Mouse (Mus musculus) embryonic fibroblast, embryonic 13.5 days (primary cell): ENCODE data around the gene Adap1.

ENCODE experiments used
- CTCF ChIP-seq: IDR thresholded peaks from 2 replicates; pipeline ENCODE4 v1.5.1; 2011; ENCODE audit warnings: mild to moderate bottlenecking, control low read depth, low read length, moderate library complexity, borderline replicate concordance; ENCODE audit not compliant: insufficient read depth
- POLR2A ChIP-seq: IDR thresholded peaks from 2 replicates; pipeline ENCODE4 v1.6.1; 2011; ENCODE audit warnings: low read depth, mild to moderate bottlenecking, control low read depth, low read length, moderate library complexity

GRCm38 (mm10) chr5:139363858-139364257 is 38.4 kb upstream of the Adap1 start:
- TF ChIP-seq POLR2A (no peak), CTCF (no peak)
